Mouse (Mus musculus) heart, postnatal 36 days (tissue): ENCODE measurements around the gene Ephb2. TPM values are rescaled to one million over a fixed set of nuclear protein-coding genes. Genes with fewer than 3 reads are reported as not detected.

Experiments used
- DNase-seq, 2 experiments: peaks; one replicate each; pipeline ENCODE4 v3.0.0; 2021 to 2022
- intact Hi-C: fragments of 180-260 bp; cut with DNase I; formaldehyde crosslinking; loops from one replicate; pipeline ENCODE4 v1.15.1; 2025
- microRNA-seq, 2 experiments: library from miRNA; unstranded; fragments of <30 nt; microRNA quantifications; one replicate each; pipeline ENCODE4 v1.2.0; 2021; ENCODE audit warnings: borderline number of aligned reads in 2 of 2
- total RNA-seq, 2 experiments: library from RNA; stranded (reverse); gene quantifications; 2 replicates each; pipeline ENCODE4 v1.2.3; 2021

Gene Ephb2
- total RNA-seq, 2 experiments from 2014 or later = 0.16 to 0.39 TPM

DNA sequence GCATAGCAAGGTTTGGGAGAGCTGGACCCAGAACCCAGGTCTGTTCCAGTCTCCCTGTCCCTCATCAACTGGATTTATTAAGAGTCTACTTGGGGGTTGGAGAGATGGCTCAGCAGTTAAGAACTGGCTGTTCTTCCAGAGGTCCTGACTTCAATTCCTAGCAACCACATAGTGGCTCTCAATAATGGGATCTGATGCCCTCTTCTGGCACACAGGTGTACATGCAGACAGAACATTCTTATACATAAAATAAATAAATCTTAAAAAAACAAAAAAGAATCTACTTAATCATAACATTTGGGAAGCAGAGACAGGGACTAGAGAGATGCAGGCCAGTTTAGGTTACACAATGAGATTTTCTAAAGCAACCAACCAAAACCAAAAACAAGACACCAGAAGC, 199.8 kb downstream of the Ephb2 start:
- no peak for DNase-seq
- intact Hi-C loops = no loop called here

DNA sequence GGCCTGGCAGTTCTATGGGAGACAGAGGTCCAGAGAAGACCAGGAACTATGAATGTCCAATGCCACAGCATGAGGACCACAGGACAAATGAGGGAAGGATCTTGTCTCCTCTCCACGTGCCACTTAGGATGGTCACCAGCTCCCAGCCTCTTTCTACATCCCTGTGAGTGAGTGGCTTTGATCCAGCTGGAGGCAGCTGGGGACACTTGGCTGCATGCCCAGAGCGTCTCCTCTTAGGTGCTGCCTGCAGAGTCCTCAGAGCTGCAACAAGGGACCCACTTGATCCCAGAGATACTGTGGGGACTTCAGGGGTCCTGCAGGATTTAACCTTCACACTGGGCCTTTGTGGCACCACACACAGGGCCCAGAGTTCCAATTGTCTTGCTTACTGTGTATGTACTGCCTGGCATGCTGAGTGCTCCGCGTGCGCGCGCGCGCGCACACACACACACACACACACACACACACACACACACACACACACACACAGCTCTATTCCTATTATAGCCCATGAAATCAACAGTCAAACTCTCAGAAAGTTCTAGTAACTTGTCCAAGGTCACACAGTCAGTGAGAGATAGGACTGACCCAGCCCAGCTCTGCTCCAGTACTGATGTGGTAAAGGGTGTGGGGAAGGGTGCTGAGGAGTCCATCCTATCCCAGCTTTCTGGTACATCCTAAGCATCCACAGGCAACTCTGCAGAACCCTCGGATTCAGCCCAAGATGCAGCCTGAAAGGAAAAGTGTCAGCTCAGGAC, 204.4 kb downstream of the Ephb2 start:
- intact Hi-C loops = no loop called here
- DNase-seq = peak; percentile 51 to 53

DNA sequence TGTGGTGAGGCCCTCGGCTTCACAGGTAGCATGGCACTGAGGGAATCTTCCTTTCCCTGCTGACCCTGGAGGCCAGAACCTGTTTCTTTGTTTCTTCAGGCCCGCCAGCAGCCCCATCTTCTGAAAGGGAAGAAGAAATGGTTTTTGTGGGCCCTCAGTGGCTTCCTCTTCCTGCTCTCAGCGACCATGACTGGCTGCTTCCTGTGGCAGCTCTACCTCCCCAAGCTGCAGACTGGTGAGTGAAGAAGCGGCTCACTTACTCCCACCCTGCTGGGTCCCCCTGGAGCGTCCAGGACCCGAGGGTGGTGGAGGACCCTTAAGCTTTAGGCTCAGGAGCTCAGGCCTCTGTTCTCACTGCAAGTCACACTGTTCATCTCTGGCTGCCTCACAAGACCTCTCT, 209.2 kb downstream of the Ephb2 start:
- no peak for DNase-seq
- intact Hi-C loops = no loop called here

DNA sequence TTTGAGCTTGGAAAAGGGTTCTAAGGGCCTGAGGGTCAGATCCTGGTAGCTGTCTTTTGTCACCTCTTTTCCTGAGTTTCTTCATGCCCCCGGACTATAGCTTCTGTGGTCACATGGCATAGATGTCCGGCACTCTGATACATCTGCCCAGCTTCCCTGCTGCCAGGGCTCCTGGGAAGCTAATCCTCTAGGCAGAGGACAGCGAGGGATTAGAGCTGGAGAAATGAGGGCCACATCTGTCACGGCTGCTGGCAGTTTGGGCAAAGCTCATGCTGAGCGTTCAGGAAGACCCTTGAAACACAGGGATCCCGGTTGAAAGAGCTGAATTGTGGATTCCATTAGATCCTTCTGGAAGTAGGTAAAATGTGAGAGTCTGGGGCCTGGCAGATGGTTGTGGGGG, 213.4 kb downstream of the Ephb2 start, which contains the start of gene Lactbl1:
Lactbl1 (plus strand) TSS at position 234 of the 400 bp plus-strand sequence.
- DNase-seq = no peak
- intact Hi-C loops = loop anchor here (5.0 kb wide), 1 partner anchor 360 kb away; no protein-coding TSS in a partner anchor

DNA sequence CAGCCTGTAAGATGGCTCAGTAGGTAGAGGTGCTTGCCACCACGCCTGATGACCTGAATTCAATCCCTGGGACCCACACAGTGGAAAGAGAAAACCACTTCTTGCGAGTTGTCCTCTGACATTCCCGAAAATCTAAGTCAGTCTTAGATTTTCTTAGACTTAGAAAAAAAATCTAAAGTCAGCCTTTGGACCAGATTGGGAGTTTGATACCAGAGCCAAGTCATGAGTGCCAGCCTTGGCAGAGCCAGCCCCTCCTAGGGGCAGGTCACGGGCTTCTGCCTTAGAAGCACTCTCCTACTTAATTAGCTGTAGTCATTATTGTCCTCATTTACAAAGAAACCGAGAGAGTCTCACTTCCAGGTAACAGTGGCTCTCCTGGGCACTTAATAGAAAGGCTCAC, 213.8 kb downstream of the Ephb2 start:
- intact Hi-C loops = loop anchor here (1.0 to 5.0 kb wide), 5 partner anchors 95 to 360 kb away; no protein-coding TSS in a partner anchor
- no peak for DNase-seq

DNA sequence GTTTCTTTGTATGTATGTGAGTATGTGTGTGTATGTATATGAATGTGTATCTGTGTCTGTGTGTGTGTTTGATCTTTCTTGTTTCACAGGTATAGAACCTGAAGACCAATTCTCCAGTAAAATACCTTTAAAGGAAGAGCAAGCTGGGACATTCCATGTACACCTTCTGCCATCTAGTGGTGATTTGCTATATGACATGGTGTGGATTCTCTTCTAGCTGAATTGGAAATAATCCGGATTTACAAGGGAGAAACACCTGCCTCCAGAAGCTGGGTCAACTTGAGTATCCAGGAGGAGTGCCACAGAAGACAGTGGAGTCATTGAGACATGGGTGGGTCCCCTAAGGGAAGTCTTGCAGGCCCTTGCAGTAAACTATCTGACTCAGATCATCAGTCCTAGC, 214.5 kb downstream of the Ephb2 start:
- peak; percentile 15 to 32 for DNase-seq
- intact Hi-C loops = loop anchor here (1.0 to 5.0 kb wide), 5 partner anchors 95 to 359 kb away; no protein-coding TSS in a partner anchor

DNA sequence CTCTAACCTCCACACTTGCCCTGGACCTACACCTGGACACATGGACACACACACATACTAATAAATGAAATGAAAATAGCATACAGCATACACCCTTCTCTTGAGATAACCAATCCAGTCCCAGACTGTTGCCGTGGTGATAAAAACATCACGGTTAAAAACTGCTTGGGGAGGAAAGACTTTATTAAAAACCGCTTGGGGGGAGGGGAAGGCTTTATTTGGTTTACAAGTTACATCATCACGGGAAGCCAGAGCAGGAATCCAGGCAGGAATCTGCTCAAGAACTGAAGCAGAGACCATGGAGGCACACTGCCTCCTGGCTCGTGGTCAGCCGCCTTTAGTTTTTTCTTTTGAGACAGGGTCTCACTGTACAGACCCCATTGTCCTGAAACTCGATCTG, 222.1 kb downstream of the Ephb2 start:
- DNase-seq = no peak
- intact Hi-C loops = no loop called here

DNA sequence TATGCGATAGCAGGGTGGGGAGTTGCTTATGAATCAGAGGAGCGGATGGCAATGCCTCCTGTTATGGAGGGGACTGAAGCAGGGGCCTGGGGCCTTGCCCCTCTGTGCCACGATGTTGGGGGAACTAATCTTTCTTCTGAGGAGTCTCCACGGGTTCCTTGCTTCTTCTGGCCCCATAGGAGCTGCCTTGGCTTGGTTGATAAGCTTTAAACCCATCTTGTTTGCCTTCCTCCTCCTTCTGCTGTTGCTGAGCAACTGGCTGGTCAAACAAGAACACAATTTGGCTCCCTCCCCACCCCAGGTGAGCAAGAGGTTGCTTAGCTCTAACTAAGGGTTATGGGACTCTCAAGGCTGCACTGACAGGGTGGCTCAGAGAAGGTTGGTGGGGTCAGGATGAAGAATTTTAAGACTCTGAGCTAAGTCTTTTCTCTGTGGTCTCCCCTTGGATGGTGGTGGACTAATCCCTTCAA, 225.4 kb downstream of the Ephb2 start, which contains the start of gene Tex46:
Tex46 (plus strand) TSS at position 51 of the 470 bp plus-strand sequence.
- intact Hi-C loops = no loop called here

DNA sequence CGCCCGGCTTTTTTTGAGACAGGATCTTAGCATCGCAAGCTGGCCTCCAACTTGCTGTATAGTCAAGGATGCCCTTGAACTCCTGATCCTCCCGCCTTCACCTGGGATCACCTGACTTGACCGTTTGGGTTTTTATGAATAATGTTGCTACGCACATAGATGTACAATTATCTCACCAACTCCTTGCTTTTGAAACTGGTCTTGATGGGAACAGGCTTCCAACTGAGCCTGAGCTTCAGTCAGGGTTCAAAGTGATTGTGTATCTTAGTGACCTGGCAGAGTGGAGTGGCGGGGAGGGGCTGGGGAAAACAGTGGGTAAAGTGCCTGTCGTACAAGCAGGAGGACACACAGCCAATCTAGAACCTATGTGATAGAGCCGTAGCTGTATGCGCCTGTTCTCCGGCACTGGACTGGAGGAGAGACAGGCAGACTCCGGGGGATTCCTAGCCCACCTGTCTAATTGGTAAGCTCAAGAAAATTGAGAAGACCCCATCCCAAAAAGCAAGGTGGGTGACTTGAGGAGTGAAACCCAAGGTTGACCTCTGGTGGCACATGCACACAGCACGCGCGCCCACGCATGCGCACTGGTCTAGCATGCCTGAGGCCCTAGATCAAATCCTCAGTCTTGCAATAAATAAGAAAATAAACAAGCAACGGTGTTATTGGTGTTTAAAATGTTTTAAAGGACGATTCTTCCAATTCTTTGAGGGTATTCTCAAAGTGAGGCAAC, 229.9 kb downstream of the Ephb2 start:
- no peak for DNase-seq
- intact Hi-C loops = no loop called here

More for the DNA sequence above, 225.4 kb downstream of the Ephb2 start, which contains the start of gene Tex46:
- DNase-seq = no peak

DNA sequence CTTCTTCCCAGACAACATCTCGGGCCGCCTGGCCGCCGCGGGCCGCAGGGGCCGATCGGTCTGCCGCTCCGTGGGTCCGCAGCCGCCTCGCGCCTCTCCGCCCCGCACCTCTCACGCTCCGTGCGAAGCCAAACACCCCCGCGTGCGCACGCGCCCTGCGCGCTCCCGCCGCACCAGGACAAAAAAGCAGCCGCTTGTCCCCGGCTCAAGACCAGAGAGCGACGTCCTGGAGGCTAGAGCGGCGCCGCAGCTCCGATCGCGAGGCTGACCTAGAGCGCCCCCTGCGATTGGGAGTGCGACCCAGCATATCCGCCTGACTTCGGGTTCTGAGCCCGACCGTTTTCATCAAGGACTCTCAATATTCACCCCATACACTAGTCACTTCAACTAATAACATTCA, 233.2 kb downstream of the Ephb2 start, which contains the start of gene Kdm1a:
Kdm1a (minus strand) TSS at position 156 of the 400 bp plus-strand sequence.
- intact Hi-C loops = loop anchor here (2.0 to 5.0 kb wide), 4 partner anchors 24 to 550 kb away; partner anchors contain the start of genes 6030445D17Rik and Rpl11

DNA sequence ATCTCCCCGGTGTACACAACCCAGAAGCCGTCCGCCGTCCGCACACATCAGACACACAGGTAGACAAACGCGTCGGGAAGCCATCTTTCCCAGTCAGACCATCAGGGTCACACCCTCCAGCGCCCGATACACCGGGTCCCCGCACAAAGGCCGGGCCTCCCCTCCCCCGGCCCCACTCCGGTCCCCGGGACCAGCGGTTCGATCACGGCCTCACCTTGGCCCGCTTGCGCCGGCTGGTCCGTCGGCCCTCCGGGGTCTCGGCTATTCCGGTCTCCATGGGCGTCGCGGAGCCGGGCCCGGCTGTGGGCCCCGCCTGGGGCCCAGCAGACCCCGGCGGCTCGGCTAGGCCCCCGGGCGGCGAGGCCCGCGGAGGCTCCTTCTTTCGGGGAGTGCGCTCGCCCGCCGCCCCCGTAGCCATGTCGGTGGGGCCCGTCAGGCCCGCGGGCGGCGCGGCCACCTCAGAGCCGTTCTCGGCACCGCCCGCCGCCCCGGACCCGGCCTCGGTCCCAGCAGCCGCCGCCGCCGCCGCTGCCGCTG, 233.7 kb downstream of the Ephb2 start:
- intact Hi-C loops = loop anchor here (2.0 to 5.0 kb wide), 4 partner anchors 23 to 550 kb away; partner anchors contain the start of genes 6030445D17Rik and Rpl11
- peak; percentile 39 to 71 for DNase-seq

More for the DNA sequence above, 233.2 kb downstream of the Ephb2 start, which contains the start of gene Kdm1a:
- DNase-seq = peak; percentile 97 to 98

DNA sequence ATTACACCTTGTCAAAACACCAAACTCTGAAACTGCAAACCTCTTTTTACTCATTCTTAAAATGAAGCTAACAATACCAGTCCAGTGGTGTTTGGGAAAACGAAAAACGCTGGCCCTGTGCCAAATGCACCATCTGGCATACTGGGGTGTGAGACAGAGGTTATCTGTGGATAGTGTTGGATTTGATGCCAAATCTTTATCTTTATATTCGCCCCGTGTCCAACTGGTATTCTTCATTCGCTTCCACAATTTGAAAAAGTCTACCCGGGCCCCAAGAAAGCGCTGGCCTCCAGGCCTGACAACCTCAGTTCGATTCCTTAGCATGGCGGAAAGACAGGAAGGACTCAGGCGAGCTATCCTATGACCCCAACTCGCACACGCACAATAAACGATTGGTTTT, 234.3 kb downstream of the Ephb2 start:
- intact Hi-C loops = loop anchor here (5.0 kb wide), 3 partner anchors 74 to 549 kb away; partner anchors contain the start of genes 6030445D17Rik and Rpl11
- DNase-seq = peak; percentile 52 to 54

DNA sequence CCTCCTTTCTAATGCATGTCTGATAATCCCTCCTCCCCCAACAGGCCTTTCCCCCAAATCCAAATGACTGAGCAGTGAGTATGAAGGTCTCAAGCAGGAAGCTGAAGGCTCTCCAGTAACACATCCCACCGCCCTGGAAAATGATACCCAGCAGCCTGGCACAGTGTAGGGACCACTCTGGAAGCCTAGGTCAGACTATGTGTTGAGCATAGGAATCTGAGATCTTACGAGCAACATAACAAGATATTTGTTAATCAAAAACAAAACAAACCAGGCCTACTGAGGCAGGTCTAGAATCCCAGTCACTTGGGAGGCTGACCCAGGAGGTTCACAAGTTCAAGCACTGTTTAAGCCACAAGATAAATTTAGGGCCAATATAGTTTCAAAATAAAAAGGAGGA, 235.3 kb downstream of the Ephb2 start:
- DNase-seq = no peak
- intact Hi-C loops = loop anchor here (5.0 kb wide), 3 partner anchors 73 to 548 kb away; partner anchors contain the start of genes 6030445D17Rik and Rpl11

DNA sequence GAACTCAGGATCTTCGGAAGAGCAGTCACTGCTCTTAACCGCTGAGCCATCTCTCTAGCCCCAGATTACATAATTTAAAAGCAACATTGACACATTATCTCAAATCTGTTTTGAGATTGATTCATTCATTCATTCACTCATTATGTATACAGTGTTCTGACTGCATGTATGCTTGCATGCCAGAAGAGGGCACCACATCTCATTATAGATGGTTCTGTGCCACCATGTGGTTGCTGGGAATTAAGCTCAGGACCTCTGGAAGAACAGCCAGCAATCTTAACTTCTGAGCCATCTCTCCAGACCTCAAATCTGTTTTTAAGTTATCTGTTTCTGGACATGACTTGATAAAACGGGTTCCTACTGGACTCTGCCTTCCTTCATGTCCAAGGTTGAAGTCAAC, 235.9 kb downstream of the Ephb2 start:
- intact Hi-C loops = loop anchor here (5.0 kb wide), 3 partner anchors 73 to 548 kb away; partner anchors contain the start of genes 6030445D17Rik and Rpl11
- DNase-seq = no peak

DNA sequence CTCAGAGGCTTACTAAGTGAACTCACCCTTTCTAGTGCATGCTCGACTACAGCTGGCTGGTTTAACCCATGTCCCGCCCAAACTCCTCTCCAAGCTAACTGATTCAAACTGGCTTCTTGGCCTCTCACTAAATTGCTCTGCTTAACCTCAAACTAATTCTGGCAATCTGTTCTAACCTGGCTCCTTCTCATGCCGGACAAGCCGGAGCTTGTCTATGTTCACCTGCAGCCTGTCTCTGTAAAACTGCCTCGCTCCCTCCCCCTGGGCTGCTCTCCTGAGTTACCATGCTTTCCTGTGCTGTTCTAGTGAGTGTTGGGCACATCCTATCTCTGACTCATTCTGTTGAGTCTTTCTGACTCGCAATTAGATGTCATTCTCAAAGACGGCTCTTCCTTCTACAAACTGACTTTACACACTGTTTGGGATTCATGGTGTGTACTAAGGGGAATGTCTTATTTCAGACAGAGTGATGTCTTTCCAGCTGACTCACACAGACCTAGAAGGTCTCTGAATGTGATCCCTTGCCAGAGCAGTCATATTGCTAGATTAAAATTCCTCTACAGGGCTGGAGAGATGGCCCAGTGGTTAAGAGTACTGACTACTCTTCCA, 237.4 kb downstream of the Ephb2 start:
- intact Hi-C loops = no loop called here
- DNase-seq = no peak

Small RNA genes within 50 kb of the gene (microRNA-seq; reads per million reads assigned to microRNA genes)
- 0 reads per million in 2 experiments for gene Gm22180

Other genes with a start within 250 kb of the Ephb2 start
- gene Kdm1a, start 233.3 kb downstream of the Ephb2 start, total RNA-seq = 10 to 100 TPM; 28.4 to 33.7 TPM
- gene Tex46, start 225.6 kb downstream of the Ephb2 start, total RNA-seq = not detected
- gene Lactbl1, start 213.4 kb downstream of the Ephb2 start, total RNA-seq = not detected
- gene C1qb, start 50.2 kb upstream of the Ephb2 start, total RNA-seq = 10 to 100 TPM; 39.8 to 72.6 TPM
- gene C1qc, start 57.1 kb upstream of the Ephb2 start, total RNA-seq = 10 to 100 TPM; 32.6 to 53.9 TPM
- 10 to 100 TPM; 41.8 to 69.2 TPM for gene C1qa, start 62.8 kb upstream of the Ephb2 start, total RNA-seq
- not detected for gene Epha8, start 120.8 kb upstream of the Ephb2 start, total RNA-seq
- 1 to 10 TPM; 5.8 to 8.4 TPM for gene Zbtb40, start 212.8 kb upstream of the Ephb2 start, total RNA-seq